8 mouse cellular contexts compared by ENCODE assay signal in the genomic region with DNA sequence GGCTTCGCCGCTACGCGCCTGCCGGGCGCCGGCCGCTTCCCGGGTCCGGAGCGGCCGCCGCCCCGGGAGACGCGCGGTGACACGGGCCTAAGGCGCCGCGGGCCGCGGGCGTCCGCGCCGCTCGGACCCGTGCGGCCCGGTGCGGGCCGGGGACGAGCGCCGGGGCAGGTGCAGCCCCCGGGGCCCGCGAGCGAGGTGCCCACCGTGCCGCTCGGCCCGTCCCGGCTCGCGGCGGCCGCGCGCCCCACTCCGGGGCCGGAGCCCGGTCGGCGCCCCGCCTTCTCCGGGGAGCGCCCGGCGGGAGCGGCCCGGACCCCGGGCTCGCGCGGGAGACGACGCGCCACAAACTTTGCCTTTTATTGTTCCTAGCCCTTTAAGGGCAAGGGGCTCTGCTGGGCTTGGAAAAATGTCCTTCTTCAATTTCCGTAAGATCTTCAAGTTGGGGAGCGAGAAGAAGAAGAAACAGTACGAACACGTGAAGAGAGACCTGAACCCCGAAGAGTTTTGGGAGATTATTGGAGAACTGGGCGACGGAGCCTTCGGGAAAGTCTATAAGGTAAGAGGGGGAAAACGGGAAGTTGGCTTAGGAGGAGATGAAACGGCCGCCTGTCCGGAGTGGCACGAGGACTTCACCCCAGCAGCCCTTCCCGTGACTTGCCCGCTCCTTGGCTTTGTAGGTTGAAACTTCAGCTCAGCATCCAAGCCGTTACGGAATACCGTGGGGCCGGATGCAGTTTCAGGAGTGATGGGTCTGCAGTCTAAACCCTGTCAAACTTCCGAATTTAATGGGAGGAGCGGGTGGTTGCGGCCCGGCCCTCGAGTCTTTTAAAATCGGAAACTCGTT. TPM values are rescaled to one million over a fixed set of nuclear protein-coding genes. Genes with fewer than 3 reads are reported as not detected.
A peak's percentile ranks its signal among the peaks of the same experiment; 100 is the strongest.
DNase-seq lines count a peak whose midpoint lies in the region; ATAC-seq and TF ChIP-seq lines count a peak whose summit lies in the region.

No protein-coding gene starts in this region.

- ATAC-seq in CD4-positive, CD25-positive, alpha-beta regulatory T cell, adult 4 months: peak; percentile 30

- H3K4me1 ChIP-seq in small intestine, adult 2 months (ENCODE audit: control insufficient read depth, insufficient read depth, insufficient read length, low read length): peaks cover 2% of the 10 kb centered on the region

- H3K4me3 ChIP-seq in small intestine, adult 2 months (ENCODE audit: low read depth, low read length): peak overlapping the region; percentile 74

- no peaks in the 10 kb centered on the region for H3K36me3 ChIP-seq in small intestine, adult 2 months (ENCODE audit: control insufficient read depth, insufficient read depth, low read length)

- TF ChIP-seq POLR2A in small intestine, adult 2 months (IDR thresholded peaks at IDR 0.05; ENCODE audit: low read depth, low read length): 0 out of 2 replicates have a peak, but pooled peaks have one; percentile 34

- peak; percentile 9 for DNase-seq in T-cell, adult 2 months (ENCODE audit: low spot score)
- DNase-seq in embryo, embryonic 10.5 days (ENCODE audit: low spot score): peak; percentile 60
- peak; percentile 33 to 40 for DNase-seq in heart, adult 9 months (ENCODE audit: low spot score in 2 of 2)
- DNase-seq in kidney, adult 9 months: peak; percentile 47
- DNase-seq in lung, postnatal 14 days: peak; percentile 43
- no peak for DNase-seq in frontal cortex, adult 2 months (ENCODE audit: extremely low spot score in 1 of 2, low spot score in 1 of 2)

- H3K27ac ChIP-seq in small intestine, adult 2 months (ENCODE audit: insufficient read depth, low read depth, low read length): peak overlapping the region; percentile 67

- no peak for TF ChIP-seq CTCF in small intestine, adult 2 months (IDR thresholded peaks at IDR 0.05; ENCODE audit: extremely low read depth, insufficient read length, insufficient replicate concordance, low read depth, low read length)

- H3K27me3 ChIP-seq in small intestine, adult 2 months (ENCODE audit: control insufficient read depth, insufficient read depth, low read length): no peaks in the 10 kb centered on the region

- WGBS in small intestine, adult 2 months: under 1% methylated on average over 96 of the region's 96 CpGs

RNA-seq across cellular contexts. Expression of a gene that starts 0.5 kb away (rescaled TPM):
- 10 to 100 TPM; 16.1 to 17.8 TPM for polyA plus RNA-seq in CD4-positive, CD25-positive, alpha-beta regulatory T cell, adult 4 months (2017; shearing (Covaris generic))
- 2.0 and 3.5 TPM in 2 replicates for polyA plus RNA-seq in small intestine, adult 2 months (2012; rRNA removed)
- 33.8 and 39.7 TPM in 2 replicates for polyA plus RNA-seq in frontal cortex, adult 2 months (2012; rRNA removed)

RNA-seq across cellular contexts. Expression of a gene that starts 42.7 kb away (rescaled TPM):
- polyA plus RNA-seq in CD4-positive, CD25-positive, alpha-beta regulatory T cell, adult 4 months (2017; shearing (Covaris generic)): 10 to 100 TPM; 37.8 to 49.1 TPM
- polyA plus RNA-seq in small intestine, adult 2 months (2012; rRNA removed): 9.2 and 15.0 TPM in 2 replicates
- polyA plus RNA-seq in frontal cortex, adult 2 months (2012; rRNA removed): 16.2 and 19.8 TPM in 2 replicates

Comparison
In these comparisons a context has a peak if more than half of its experiments do, and no peak if none do; other contexts are left out.
1. DNase-seq: peak in T-cell, adult 2 months (single experiment), embryo, embryonic 10.5 days (single experiment), heart, adult 9 months (2 of 2), kidney, adult 9 months (single experiment) and lung, postnatal 14 days (single experiment); none in frontal cortex, adult 2 months (0 of 2).